Mouse (Mus musculus): ENCODE measurements around the gene Trim67.

- no peak for TF ChIP-seq CTCF (IDR thresholded peaks at IDR 0.05; ENCODE audit: low read depth)
- TF ChIP-seq EP300 (optimal IDR thresholded peaks at IDR 0.05): no peak
Measured at GRCm38 (mm10) chr8:124793661-124794485, 981 bp downstream of the Trim67 start.
